Mouse (Mus musculus) embryonic fibroblast, embryonic 13.5 days (primary cell): Measurements from ENCODE around the gene Pnpla3. TPM values are rescaled to one million over a fixed set of nuclear protein-coding genes. Genes with fewer than 3 reads are reported as not detected.
"Not testable (repeated sequence)": the region's sequence is repeated elsewhere in the genome, so short reads cannot be mapped to it uniquely, and the experiment has no call there.

Source experiments
- H3K27ac ChIP-seq: 2 replicates; pipeline ENCODE4 v1.5.1; 2012; ENCODE audit warnings: low read length, control low read depth, inconsistent platforms; ENCODE audit not compliant: insufficient read depth
- H3K4me1 ChIP-seq: 2 replicates; pipeline ENCODE4 v1.6.1; 2011; ENCODE audit warnings: low read length; ENCODE audit not compliant: control insufficient read depth, insufficient read depth
- H3K4me3 ChIP-seq: 2 replicates; pipeline ENCODE4 v1.5.1; 2011; ENCODE audit warnings: mild to moderate bottlenecking, control low read depth, low read length; ENCODE audit not compliant: insufficient read depth
- CTCF ChIP-seq: IDR thresholded peaks from 2 replicates; pipeline ENCODE4 v1.5.1; 2011; ENCODE audit warnings: mild to moderate bottlenecking, control low read depth, low read length, moderate library complexity, borderline replicate concordance; ENCODE audit not compliant: insufficient read depth
- POLR2A ChIP-seq: IDR thresholded peaks from 2 replicates; pipeline ENCODE4 v1.6.1; 2011; ENCODE audit warnings: low read depth, mild to moderate bottlenecking, control low read depth, low read length, moderate library complexity
- polyA plus RNA-seq: library from polyadenylated mRNA; stranded (reverse); fragments of >200 nt; gene quantifications from 2 replicates; pipeline ENCODE4 v1.2.4, GENCODE M21; 2011; ENCODE audit warnings: low read depth; ENCODE audit not compliant: missing spikeins, insufficient read length

The Pnpla3 gene
- polyA plus RNA-seq, 1 experiment = not detected

DNA sequence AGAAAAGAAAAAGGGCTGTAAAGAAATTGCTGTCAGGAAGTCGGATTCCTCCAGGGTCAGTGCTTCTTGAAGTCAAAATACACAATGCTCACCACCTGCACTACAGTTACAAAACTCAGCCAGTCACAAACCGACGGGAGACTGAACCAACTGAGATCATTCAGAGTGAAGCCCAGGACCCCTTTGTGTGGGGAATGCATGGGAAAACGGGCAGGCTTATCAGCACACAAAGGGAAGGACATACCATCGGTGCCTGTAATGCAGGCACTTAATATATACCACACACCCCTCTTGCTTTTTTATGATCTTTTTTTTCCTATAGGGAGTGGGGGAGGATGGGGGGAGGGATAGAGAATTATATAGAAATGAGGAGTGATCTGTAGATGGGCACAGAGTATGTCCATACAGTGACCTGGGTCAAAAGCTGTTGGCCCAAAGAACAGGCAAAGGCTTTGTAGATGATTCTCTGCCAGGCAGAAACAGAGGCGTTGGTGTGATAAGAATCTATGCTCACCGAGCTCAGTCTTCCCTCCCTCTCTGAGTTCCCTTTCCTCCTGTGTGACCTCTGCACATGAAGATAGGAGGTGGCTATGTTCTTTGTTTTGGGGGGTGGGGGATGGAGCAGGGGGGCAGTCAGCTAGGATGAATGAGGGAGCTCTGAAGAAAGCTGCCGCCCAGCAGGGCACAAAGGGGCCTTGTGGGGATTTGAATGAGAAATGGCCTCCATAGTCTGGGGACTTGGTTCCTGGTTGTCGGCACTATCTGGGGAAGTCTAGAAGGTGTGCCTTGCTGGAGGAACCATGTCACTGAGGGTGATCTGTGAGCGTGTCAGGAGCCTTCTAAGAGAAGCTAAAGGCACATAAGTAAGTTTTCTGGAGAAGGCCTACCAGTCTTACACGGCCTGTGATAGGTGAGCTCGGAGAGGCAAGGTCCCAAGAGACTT is 30.9 kb upstream of the Pnpla3 start:
- TF ChIP-seq CTCF (no peak), POLR2A (no peak)
- Histone ChIP-seq H3K27ac (no peak overlapping the region), H3K4me3 (no peak overlapping the region), H3K4me1 (no peaks in the 10 kb centered on the region)

DNA sequence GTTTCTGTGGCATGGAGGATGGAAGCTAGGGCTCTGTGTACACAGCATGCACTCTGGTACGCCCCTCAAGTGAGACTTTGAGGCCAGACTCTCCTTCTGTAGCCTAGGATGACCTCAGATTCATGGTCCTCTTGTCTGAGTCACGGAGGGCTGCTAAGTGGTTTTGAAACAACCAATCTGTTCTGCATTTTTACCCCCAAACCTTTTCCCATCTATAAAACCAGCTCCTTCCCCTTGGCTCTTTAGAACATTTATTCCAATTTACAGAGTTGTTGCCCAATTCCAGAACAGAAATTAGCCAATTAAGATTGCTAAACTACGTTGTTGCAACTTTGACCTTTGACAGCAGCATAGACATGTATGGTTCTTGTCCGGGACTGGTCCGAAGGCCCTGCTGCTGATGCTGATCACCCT is 28.0 kb upstream of the Pnpla3 start:
- no peak overlapping the region for H3K27ac ChIP-seq
- no peaks in the 10 kb centered on the region for H3K4me1 ChIP-seq
- TF ChIP-seq POLR2A (no peak), CTCF (no peak)

DNA sequence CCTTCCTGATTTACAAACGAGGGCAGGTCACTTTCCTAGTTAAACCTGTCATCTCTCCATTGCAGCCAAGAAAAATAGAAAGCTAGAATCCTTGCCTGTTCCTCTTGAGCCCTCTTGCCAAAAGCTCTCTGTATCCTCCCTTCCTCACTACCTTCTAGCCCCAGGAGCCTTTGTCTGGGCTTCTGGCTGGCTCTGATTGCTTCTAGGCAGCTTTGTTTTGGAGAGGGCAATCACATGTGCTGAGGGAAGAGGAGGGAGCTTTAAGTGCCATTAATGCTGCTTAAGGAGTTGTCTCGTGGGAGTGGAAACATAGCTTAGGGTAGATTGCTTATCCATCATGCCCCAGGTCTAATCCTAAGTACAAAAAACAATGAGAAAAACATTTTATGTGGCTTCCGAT is 27.5 kb upstream of the Pnpla3 start:
- no peak for TF ChIP-seq CTCF
- no peak for TF ChIP-seq POLR2A
- no peak overlapping the region for H3K27ac ChIP-seq
- H3K4me3 ChIP-seq = no peak overlapping the region
- no peaks in the 10 kb centered on the region for H3K4me1 ChIP-seq

More for the DNA sequence above, 28.0 kb upstream of the Pnpla3 start:
- H3K4me3 ChIP-seq = no peak overlapping the region

DNA sequence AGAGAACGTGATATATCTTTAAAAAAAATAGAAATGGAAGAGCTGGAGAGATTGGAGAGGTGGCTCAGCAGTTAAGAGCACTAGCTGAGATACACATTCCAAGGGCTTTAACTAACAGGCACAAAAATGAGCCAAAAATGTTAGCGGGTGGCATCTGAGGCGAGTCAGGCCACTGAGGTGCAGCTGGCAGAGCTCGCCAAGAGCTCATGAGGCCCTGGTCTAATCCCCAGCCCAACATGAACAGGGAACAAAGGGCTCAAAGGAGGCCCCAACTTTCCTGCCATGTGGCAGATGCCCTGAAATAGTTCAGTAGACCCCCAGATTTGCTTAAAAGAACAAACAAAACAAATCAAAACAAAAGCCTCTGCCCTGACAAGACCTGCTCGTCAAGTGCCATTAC is 26.7 kb upstream of the Pnpla3 start:
- Histone ChIP-seq H3K27ac (no peak overlapping the region), H3K4me3 (no peak overlapping the region), H3K4me1 (no peaks in the 10 kb centered on the region)
- no peak for TF ChIP-seq POLR2A

DNA sequence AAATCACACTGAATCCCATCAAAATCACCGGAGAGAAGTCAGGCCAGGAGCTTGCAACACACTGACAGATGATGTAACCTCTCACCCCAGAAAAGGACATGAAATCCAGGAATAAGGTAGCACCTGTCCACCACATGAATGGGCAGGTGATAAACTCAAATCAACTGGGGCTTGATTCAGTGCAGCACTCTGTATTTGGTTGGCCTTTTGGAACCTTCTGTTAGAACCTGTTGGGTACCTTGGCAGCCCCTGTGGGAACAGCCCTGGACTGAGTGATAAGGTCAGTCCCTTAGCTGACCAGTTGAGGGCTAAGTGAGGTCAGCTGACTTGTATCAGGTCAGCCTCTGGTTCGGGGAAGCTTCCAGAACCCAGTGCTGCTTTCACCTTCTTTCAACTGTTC is 11.5 kb upstream of the Pnpla3 start:
- Histone ChIP-seq H3K4me1 (no peaks in the 10 kb centered on the region), H3K4me3 (no peak overlapping the region), H3K27ac (no peak overlapping the region)
- TF ChIP-seq POLR2A = no peak
- no peak for TF ChIP-seq CTCF

DNA sequence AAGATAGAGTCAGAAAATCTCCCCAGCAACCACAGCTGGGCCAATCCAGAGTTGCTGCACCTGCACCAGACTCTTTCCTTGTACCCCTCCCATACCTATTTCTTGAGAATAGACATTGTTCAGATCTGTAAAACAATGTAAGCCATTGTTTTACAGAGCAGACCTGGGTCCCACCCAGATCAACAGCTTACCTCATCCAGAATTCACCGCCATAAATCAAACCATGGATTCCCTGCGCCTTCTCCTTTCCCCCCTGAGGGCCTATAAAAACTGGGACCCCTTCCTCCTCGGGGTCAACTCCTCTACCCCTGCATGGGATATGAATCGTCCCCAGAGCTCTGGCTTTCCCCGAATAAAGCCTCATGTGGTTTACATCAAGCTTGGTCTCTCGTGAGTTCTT is 10.1 kb upstream of the Pnpla3 start:
- H3K4me3 ChIP-seq, H3K4me1 ChIP-seq, H3K27ac ChIP-seq: not testable (repeated sequence)

DNA sequence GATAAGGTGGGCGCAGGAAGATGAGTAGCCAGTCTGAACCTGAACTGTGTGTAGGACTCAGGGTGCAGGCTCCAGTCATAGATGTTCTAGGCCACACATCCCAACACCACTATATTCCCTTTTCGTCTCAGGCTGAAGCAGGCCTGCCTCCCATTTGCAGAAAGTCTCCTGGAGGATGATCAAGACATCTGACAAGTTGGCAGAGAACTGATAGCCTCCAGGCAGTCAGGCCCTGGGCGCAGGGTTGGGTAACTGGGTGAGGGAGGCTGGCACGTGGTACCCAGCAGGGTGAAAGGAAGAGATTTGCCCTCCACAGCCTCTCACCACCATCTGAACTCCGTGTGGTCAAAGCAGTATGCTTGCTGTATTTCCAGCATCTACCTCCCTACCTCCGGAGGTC is 5.8 kb upstream of the Pnpla3 start:
- TF ChIP-seq CTCF (no peak), POLR2A (no peak)
- Histone ChIP-seq H3K4me1 (no peaks in the 10 kb centered on the region), H3K27ac (no peak overlapping the region), H3K4me3 (no peak overlapping the region)

DNA sequence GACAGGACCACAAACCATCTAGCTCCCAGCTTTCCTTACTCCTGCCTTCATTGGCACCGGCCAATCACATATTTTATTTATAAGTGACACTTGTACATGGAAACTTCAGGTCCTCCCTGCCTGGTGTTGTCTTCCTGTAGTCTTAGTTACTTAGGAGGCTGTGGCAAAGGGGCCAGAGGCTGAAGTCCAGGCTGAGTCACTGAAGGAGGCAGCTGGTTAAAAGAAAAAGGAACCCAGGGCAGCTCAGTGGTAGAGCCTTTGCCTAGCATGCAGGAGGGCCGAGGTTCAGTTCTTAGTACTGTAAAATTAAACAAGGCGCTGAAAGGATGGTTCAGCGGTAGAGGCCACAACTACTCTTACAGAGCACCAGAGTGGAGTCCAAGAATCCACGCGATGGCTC is 819 bp upstream of the Pnpla3 start:
- H3K4me3 ChIP-seq = no peak overlapping the region
- H3K4me1 ChIP-seq = no peaks in the 10 kb centered on the region
- no peak overlapping the region for H3K27ac ChIP-seq
- TF ChIP-seq POLR2A (no peak), CTCF (no peak)

DNA sequence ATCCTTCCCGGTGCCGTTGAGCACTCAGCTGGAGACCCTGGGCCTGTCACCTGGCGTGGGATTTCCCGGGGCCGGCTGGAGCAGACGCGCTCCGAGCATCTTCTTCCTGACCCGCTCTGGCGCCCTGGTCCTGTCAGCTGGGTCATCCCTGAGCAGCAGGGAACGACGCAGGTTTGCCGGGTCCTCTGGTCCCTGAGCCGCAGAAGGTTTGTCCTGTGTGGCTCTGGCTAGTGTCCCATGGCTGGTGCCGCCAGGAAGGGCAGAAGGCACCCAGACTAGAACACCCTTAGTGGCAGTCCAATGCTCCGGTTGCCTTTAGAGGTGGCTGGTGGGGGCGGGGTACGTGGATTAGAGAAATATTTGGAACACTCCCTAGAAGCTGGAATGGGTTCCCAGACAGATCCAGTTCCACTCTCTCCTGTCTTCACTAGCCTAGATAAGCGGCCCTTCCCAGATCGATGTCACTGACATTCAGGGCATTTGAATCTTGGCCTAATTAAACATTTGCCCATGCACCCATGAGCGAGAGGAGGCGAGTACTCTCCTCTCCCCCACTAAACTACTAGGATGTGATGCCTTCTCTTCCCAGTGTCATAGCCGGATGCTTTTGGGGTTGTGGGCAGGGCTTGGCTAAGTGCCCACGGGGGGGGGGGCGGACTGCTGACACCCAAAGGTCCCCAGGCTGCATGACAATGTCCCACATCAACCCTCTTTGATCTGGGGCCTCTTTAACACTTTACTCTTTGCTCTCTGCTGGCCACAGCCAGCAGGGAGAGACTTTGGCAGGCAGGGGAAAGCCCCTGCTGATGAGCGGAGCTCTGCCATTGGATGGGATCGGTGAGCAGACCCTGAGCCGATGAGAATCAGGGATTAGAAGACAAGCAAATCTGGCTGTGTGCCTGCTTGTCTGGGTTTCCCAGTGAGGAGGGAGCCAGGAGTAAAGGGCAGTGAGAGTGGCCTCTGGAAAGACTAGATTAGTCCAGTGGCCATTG is 829 bp downstream of the Pnpla3 start:
- Histone ChIP-seq H3K27ac (no peak overlapping the region), H3K4me1 (no peaks in the 10 kb centered on the region), H3K4me3 (peak overlapping the region; percentile 37)
- TF ChIP-seq CTCF (no peak), POLR2A (no peak)

DNA sequence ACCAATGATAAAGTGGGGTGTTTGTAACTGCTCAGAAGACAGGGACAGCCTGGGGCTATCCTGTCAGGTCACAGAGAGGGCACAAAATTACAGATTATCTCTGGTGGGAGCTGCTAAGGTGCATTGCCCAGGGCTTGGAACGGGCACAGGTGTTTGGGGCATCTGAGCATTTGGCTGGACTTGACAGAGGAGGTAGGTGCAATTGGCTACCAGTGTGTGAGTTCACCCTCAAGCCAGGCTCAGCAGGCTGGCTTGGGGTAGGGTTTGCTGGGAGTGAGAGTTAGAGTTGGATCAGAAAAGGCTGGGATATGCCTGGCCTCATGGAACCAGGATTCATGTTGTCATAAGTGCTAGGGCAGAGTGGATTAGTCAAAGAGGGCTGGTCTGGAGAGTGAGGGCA is 1.9 kb downstream of the Pnpla3 start:
- Histone ChIP-seq H3K27ac (no peak overlapping the region), H3K4me1 (no peaks in the 10 kb centered on the region), H3K4me3 (no peak overlapping the region)
- TF ChIP-seq POLR2A (no peak), CTCF (no peak)
